Mouse (Mus musculus): ENCODE data around the gene Sec14l1. TPM values are rescaled to one million over a fixed set of nuclear protein-coding genes. Genes with fewer than 3 reads are reported as not detected.
"Not testable (repeated sequence)": the region's sequence is repeated elsewhere in the genome, so short reads cannot be mapped to it uniquely, and the experiment has no call there.

Gene Sec14l1
- polyA plus RNA-seq, 1 experiment: 22.8 TPM

GRCm38 (mm10) chr11:117082353-117082934, 32.5 kb upstream of the Sec14l1 start:
- TF ChIP-seq CTCF (IDR thresholded peaks at IDR 0.05; ENCODE audit: control insufficient read depth, insufficient read depth, low read length) (no peak), POLR2A (IDR thresholded peaks at IDR 0.05; ENCODE audit: borderline replicate concordance, control insufficient read depth, low read depth, low read length) (no peak)
- WGBS: 85% methylated on average over 11 of the region's 11 CpGs
- Histone ChIP-seq H3K4me1 (ENCODE audit: control insufficient read depth, insufficient read depth, low read length) (peaks cover 4% of the 10 kb centered on the region), H3K27ac (ENCODE audit: control insufficient read depth, insufficient read depth, low read depth, low read length, poor library complexity) (no peak overlapping the region), H3K4me3 (replicated peaks; ENCODE audit: control insufficient read depth, low read depth, low read length) (no peak overlapping the region)

DNA sequence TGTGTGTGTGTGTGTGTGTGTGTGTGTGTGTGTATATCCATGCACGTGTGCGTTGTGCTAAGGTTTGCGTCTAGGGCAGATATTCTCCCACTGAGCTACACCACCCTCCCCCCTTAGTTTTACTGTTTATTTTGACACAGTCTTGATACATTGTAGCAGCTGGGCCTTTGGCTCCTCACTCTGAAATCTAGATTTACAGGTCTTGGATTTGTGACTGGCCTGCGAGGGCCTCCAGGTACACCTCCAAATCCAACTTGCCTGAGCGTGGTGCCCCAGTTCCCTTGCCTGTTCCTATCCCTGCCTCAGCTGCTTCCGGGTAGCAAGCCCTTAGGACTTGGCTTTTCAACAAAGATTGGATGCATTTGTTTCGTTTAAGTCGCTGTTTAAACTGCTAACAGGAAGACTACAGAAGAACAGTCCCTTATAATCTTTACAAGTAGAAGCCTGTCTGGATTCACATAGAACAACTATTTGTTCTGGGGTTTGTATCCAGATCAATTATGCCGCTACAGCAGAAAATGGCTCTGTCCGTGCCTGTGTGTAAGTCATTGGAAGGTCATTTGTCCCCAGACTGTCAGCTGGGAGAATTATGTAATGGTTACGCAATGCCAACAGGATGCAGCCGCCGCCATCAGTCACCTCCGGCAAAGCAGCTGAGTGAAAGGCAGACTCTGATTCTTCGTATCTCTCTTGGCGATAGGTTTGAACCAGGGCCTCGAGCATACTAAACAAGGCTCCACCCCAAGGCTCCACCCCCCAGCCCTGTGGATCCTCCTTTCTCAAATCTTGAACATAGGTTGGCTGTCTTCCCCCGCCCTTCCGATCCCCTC, 31.7 kb upstream of the Sec14l1 start:
- TF ChIP-seq POLR2A (IDR thresholded peaks at IDR 0.05; ENCODE audit: borderline replicate concordance, control insufficient read depth, low read depth, low read length) (no peak), CTCF (IDR thresholded peaks at IDR 0.05; ENCODE audit: control insufficient read depth, insufficient read depth, low read length) (no peak)
- Histone ChIP-seq H3K4me3 (replicated peaks; ENCODE audit: control insufficient read depth, low read depth, low read length) (no peak overlapping the region), H3K4me1 (ENCODE audit: control insufficient read depth, insufficient read depth, low read length) (peaks cover 3% of the 10 kb centered on the region), H3K27ac (ENCODE audit: control insufficient read depth, insufficient read depth, low read depth, low read length, poor library complexity) (peak overlapping the region; percentile 26; the same call in 1 of the 2 replicates)
- 54% methylated on average over 19 of the region's 19 CpGs for WGBS

GRCm38 (mm10) chr11:117083882-117084260, 31.1 kb upstream of the Sec14l1 start:
- H3K27ac ChIP-seq (ENCODE audit: control insufficient read depth, insufficient read depth, low read depth, low read length, poor library complexity): peak overlapping the region; percentile 26; the same call in 1 of the 2 replicates
- 92% methylated on average over 3 of the region's 3 CpGs for WGBS
- not testable (repeated sequence) for H3K4me1 ChIP-seq (ENCODE audit: control insufficient read depth, insufficient read depth, low read length); H3K4me3 ChIP-seq (replicated peaks; ENCODE audit: control insufficient read depth, low read depth, low read length)

GRCm38 (mm10) chr11:117086215-117086614, 28.8 kb upstream of the Sec14l1 start:
- Histone ChIP-seq H3K27ac (ENCODE audit: control insufficient read depth, insufficient read depth, low read depth, low read length, poor library complexity) (no peak overlapping the region), H3K4me3 (replicated peaks; ENCODE audit: control insufficient read depth, low read depth, low read length) (no peak overlapping the region), H3K4me1 (ENCODE audit: control insufficient read depth, insufficient read depth, low read length) (peaks cover 3% of the 10 kb centered on the region)
- 87% methylated on average over 10 of the region's 10 CpGs for WGBS
- TF ChIP-seq POLR2A (IDR thresholded peaks at IDR 0.05; ENCODE audit: borderline replicate concordance, control insufficient read depth, low read depth, low read length) (no peak), CTCF (IDR thresholded peaks at IDR 0.05; ENCODE audit: control insufficient read depth, insufficient read depth, low read length) (no peak)

- TF ChIP-seq POLR2A (IDR thresholded peaks at IDR 0.05; ENCODE audit: borderline replicate concordance, control insufficient read depth, low read depth, low read length): no peak
- no peak for TF ChIP-seq CTCF (IDR thresholded peaks at IDR 0.05; ENCODE audit: control insufficient read depth, insufficient read depth, low read length)
- 69% methylated on average over 9 of the region's 9 CpGs for WGBS
- no peak overlapping the region for H3K4me3 ChIP-seq (replicated peaks; ENCODE audit: control insufficient read depth, low read depth, low read length)
- H3K4me1 ChIP-seq (ENCODE audit: control insufficient read depth, insufficient read depth, low read length): peaks cover 1% of the 10 kb centered on the region; the same call in 1 of the 2 replicates
- no peak overlapping the region for H3K27ac ChIP-seq (ENCODE audit: control insufficient read depth, insufficient read depth, low read depth, low read length, poor library complexity)
These were observed 27.8 kb upstream of the Sec14l1 start for GRCm38 (mm10) chr11:117087036-117087799.

- Histone ChIP-seq H3K4me1 (ENCODE audit: control insufficient read depth, insufficient read depth, low read length) (peaks cover 1% of the 10 kb centered on the region; the same call in 1 of the 2 replicates), H3K4me3 (replicated peaks; ENCODE audit: control insufficient read depth, low read depth, low read length) (no peak overlapping the region), H3K27ac (ENCODE audit: control insufficient read depth, insufficient read depth, low read depth, low read length, poor library complexity) (no peak overlapping the region)
- TF ChIP-seq POLR2A (IDR thresholded peaks at IDR 0.05; ENCODE audit: borderline replicate concordance, control insufficient read depth, low read depth, low read length): no peak
- no peak for TF ChIP-seq CTCF (IDR thresholded peaks at IDR 0.05; ENCODE audit: control insufficient read depth, insufficient read depth, low read length)
- WGBS: 43% methylated on average over 13 of the region's 13 CpGs
These were observed 26.5 kb upstream of the Sec14l1 start for GRCm38 (mm10) chr11:117088271-117088991.

DNA sequence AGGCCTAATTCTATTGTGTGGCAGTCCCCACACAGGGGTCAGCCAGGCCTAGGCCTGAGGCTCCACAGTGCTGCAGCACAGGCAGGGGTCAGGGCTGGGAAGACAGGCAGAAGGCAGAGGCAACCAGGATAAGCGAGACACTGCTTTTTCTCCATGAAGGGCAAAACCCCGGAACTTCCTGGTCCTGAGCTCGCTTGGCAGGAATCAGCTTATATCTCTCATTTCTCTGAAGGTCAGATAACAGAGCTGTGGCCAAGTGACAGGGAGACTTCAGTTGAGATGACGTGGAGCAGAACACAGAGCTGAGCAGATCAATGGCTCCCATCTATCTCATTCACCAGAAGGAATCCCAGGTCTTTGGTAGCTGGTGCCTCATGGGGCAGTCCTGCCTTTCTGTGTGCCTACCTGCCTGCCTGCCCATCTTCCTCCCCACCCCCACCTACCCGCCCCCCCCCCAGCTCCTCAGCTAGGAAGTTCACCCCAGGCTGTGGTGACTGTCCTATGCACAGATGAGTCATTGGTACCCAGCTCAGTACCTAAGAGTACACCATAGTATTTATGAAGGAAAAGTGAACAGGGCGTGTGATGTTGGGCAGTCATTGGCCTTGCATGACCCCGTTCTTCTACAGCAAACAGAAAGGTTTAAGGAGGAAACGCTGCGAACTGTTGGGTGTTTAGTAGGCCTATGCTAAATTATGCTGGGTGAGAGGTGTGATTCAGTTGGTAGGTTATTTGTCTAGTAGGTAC, 25.1 kb upstream of the Sec14l1 start:
- no peak for TF ChIP-seq POLR2A (IDR thresholded peaks at IDR 0.05; ENCODE audit: borderline replicate concordance, control insufficient read depth, low read depth, low read length)
- no peak for TF ChIP-seq CTCF (IDR thresholded peaks at IDR 0.05; ENCODE audit: control insufficient read depth, insufficient read depth, low read length)
- WGBS: 68% methylated on average over 9 of the region's 9 CpGs
- Histone ChIP-seq H3K4me1 (ENCODE audit: control insufficient read depth, insufficient read depth, low read length) (peaks cover 1% of the 10 kb centered on the region; the same call in 1 of the 2 replicates), H3K4me3 (replicated peaks; ENCODE audit: control insufficient read depth, low read depth, low read length) (no peak overlapping the region), H3K27ac (ENCODE audit: control insufficient read depth, insufficient read depth, low read depth, low read length, poor library complexity) (no peak overlapping the region)
